Mouse (Mus musculus) forebrain, embryonic 13.5 days (tissue): ENCODE measurements at regions not wholly inside any gene's neighbourhood (a gene's known extent, or its start where the extent isn't known, plus 50 kb on each side); places are given as distances from the start of the nearest gene placed in this dataset.

Source experiments
- ATAC-seq: fragments of 200-750 bp; cut with Nextera tagmentation; 2 replicates; pipeline ENCODE4 v1.8.0; 2017
- H3K27ac ChIP-seq: fragments of 300-500 bp; sonication (generic); 2 replicates; pipeline ENCODE4 v1.5.1; 2015; ENCODE audit warnings: inconsistent platforms, mild to moderate bottlenecking, moderate library complexity
- H3K27me3 ChIP-seq: fragments of 300-500 bp; sonication (generic); 2 replicates; pipeline ENCODE4 v1.6.1; 2015; ENCODE audit warnings: mild to moderate bottlenecking, inconsistent platforms
- H3K36me3 ChIP-seq: fragments of 300-500 bp; sonication (generic); 2 replicates; pipeline ENCODE4 v1.6.1; 2015; ENCODE audit warnings: mild to moderate bottlenecking, inconsistent platforms; ENCODE audit not compliant: poor library complexity, severe bottlenecking
- H3K4me1 ChIP-seq: fragments of 300-500 bp; sonication (generic); 2 replicates; pipeline ENCODE4 v1.6.1; 2015; ENCODE audit warnings: inconsistent platforms
- H3K4me2 ChIP-seq: fragments of 300-500 bp; sonication (generic); 2 replicates; pipeline ENCODE4 v1.6.1; 2015; ENCODE audit warnings: inconsistent platforms, mild to moderate bottlenecking, moderate library complexity
- H3K4me3 ChIP-seq: fragments of 300-500 bp; sonication (generic); 2 replicates; pipeline ENCODE4 v1.5.1; 2015; ENCODE audit warnings: mild to moderate bottlenecking, inconsistent platforms
- H3K9ac ChIP-seq: fragments of 300-500 bp; sonication (generic); 2 replicates; pipeline ENCODE4 v1.6.1; 2015; ENCODE audit warnings: mild to moderate bottlenecking, inconsistent platforms
- H3K9me3 ChIP-seq: fragments of 300-500 bp; sonication (generic); replicated peaks from 2 replicates; pipeline ENCODE4 v1.6.1; 2016; ENCODE audit warnings: inconsistent platforms
- WGBS: fragments of 180-500 bp; shearing (Covaris S2); methylation state at CpG from one replicate; pipeline ENCODE4 v1.1.7; 2015; 5-methylcytosine and 5-hydroxymethylcytosine counted together

- Histone ChIP-seq H3K4me1 (peaks cover 9% of the 10 kb centered on the region), H3K9me3 (no peaks in the 10 kb centered on the region), H3K27ac (no peak overlapping the region), H3K9ac (no peak overlapping the region), H3K4me3 (no peak overlapping the region), H3K36me3 (no peaks in the 10 kb centered on the region), H3K27me3 (no peaks in the 10 kb centered on the region), H3K4me2 (no peak overlapping the region)
- no peak for ATAC-seq
- WGBS, result 88% methylated on average over 11 of the region's 11 CpGs
Measured at GRCm38 (mm10) chr13:101594511-101595175, 173.4 kb downstream of the Pik3r1 start.

DNA sequence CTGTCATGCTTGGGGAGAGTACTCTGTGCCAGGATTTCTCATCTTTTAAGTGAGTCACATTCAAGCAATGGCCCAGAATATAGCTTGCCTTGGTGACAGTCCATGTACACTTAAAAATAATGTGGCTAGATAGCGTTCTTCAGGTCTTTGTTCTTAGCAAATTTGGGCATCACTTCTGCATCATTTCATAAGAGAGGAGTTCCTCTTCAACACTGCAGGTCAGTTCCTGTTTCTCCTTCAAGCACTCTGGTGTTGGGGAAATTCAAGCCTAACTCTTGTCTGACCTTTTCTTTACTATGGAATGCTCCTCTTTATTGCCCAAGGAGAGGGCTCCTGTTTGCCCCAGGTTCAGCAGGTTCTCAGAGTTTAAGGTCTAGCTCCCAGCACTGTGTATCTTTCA lies 175.7 kb downstream of the Pik3r1 start:
- Histone ChIP-seq H3K36me3 (no peaks in the 10 kb centered on the region), H3K27ac (no peak overlapping the region), H3K9me3 (no peaks in the 10 kb centered on the region), H3K27me3 (no peaks in the 10 kb centered on the region), H3K4me2 (no peak overlapping the region), H3K4me3 (no peak overlapping the region), H3K9ac (no peak overlapping the region), H3K4me1 (peaks cover 3% of the 10 kb centered on the region)
- WGBS, result 83% methylated on average over 1 of the region's 1 CpGs
- ATAC-seq, result no peak

- no peaks in the 10 kb centered on the region for H3K27me3 ChIP-seq
- no peak overlapping the region for H3K4me2 ChIP-seq
- 79% methylated on average over 8 of the region's 8 CpGs for WGBS
- no peak for ATAC-seq
- H3K27ac ChIP-seq, result no peak overlapping the region
- no peak overlapping the region for H3K4me3 ChIP-seq
- no peaks in the 10 kb centered on the region for H3K9me3 ChIP-seq
- H3K9ac ChIP-seq, result no peak overlapping the region
- H3K36me3 ChIP-seq, result no peaks in the 10 kb centered on the region
- H3K4me1 ChIP-seq, result no peaks in the 10 kb centered on the region
Measured at GRCm38 (mm10) chr13:101588905-101589304, 179.1 kb downstream of the Pik3r1 start.

DNA sequence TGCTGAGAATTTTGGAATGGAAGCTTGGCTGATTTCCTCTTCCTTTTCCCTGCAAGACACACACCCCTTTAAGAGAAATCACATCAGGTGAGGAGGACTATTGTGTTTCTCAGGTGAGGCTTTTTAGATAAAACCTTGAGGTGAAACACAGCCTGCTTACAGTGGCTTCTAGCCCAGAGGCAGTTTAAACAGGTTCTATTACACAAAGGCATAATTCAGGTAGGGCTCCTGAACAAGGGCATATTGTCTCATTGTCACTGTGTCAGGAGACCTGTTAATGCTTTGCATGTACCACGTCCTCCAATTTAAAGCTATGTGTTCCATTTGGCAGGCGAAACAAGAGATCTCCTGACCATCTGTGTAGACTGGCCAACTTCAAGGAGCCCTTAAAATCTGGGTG lies 181.2 kb downstream of the Pik3r1 start:
- Histone ChIP-seq H3K9ac (no peak overlapping the region), H3K4me2 (no peak overlapping the region), H3K27me3 (no peaks in the 10 kb centered on the region), H3K27ac (no peak overlapping the region), H3K4me1 (no peaks in the 10 kb centered on the region), H3K9me3 (no peaks in the 10 kb centered on the region), H3K36me3 (no peaks in the 10 kb centered on the region), H3K4me3 (no peak overlapping the region)
- no peak for ATAC-seq
- WGBS, result 88% methylated on average over 2 of the region's 2 CpGs

DNA sequence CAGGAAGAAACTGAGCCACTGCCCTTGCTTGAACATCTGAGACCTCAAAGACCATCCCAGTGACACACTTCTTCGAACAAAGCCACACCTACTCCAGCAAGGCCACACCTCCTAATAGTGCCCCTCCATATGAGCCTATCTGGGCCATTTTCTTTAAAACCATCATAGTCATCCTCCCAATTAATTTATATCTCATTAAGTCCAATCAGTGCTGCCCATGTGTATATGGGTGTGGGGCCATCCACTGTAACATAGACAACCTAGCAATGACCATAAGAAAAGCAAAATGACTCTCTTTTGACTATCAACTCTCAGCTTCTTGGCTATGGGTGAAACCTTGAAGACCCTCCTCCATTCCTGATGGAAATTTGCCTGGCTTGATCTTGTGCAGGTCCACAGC lies 191.5 kb downstream of the Pik3r1 start:
- Histone ChIP-seq H3K9ac (no peak overlapping the region), H3K27me3 (no peaks in the 10 kb centered on the region), H3K4me2 (no peak overlapping the region), H3K4me3 (no peak overlapping the region), H3K4me1 (no peaks in the 10 kb centered on the region), H3K27ac (no peak overlapping the region), H3K9me3 (no peaks in the 10 kb centered on the region), H3K36me3 (no peaks in the 10 kb centered on the region)
- no peak for ATAC-seq
- 83% methylated on average over 1 of the region's 1 CpGs for WGBS

DNA sequence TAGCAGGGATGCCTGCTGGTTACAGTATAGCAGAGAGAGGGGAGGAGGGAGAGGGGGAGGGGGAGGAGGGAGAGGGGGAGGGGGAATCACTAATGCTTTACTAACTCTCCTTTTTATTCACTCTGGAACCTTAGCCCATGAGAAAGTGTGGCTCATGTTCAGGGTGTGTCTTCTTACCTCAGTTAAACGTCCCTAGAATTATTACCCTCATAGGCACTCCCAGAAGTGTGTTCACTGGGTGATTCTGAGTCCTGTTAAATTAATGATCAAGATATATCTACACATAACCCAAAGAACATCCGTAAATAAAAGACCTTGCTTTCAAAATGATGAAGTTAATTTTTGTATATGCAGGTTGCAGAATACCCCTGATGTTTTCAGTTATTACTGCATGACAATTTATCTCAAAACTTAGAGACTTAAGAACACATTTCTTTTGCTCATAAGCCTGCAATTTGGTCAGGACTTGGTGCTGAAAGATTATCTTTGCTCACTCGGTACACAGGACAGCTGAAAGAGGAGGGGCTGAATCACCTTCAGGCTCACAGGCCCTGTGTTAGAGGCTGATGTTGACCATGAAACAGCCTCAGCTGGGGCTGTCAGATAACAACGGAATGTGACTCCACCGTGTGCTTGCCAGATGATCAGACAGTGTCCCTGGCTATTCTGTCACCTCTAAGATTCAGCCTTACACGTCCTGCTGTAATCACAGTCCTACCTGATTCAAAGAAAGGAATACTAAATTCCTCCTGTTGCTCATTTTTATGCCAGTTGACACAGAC lies 195.0 kb downstream of the Pik3r1 start:
- Histone ChIP-seq H3K4me1 (0 out of 2 replicates have a peak, but pooled peaks cover 7% of the 10 kb centered on the region), H3K4me2 (no peak overlapping the region), H3K36me3 (no peaks in the 10 kb centered on the region), H3K9ac (no peak overlapping the region), H3K4me3 (no peak overlapping the region), H3K27ac (no peak overlapping the region), H3K9me3 (no peaks in the 10 kb centered on the region), H3K27me3 (no peaks in the 10 kb centered on the region)
- 83% methylated on average over 6 of the region's 6 CpGs for WGBS
- ATAC-seq, result no peak

DNA sequence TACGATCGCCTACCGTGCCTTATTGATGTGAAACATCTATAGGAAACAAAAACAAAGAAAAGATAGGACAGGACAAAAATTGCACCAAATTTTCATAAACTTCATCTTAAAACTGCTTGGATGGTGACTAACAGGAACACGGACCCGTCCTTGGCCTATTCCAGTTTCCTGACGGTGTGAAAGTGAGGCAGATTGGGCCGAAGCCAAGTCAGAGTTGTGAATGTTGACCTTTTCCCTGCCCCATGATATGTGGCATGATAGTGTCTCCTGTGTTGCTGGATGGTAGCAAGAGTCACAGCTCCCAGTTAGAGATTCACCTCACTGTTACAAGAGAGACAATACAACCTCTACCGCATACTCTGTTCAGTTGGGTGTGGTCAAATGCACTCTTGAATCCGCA lies 195.8 kb downstream of the Pik3r1 start:
- Histone ChIP-seq H3K27ac (no peak overlapping the region), H3K9ac (no peak overlapping the region), H3K9me3 (no peaks in the 10 kb centered on the region), H3K36me3 (no peaks in the 10 kb centered on the region), H3K4me1 (0 out of 2 replicates have a peak, but pooled peaks cover 7% of the 10 kb centered on the region), H3K4me3 (no peak overlapping the region), H3K27me3 (no peaks in the 10 kb centered on the region), H3K4me2 (no peak overlapping the region)
- 98% methylated on average over 9 of the region's 9 CpGs for WGBS
- ATAC-seq, result no peak

GRCm38 (mm10) chr13:101570034-101570433 lies 198.0 kb downstream of the Pik3r1 start:
- 50% methylated on average over 4 of the region's 4 CpGs for WGBS
- Histone ChIP-seq H3K9me3 (no peaks in the 10 kb centered on the region), H3K4me2 (no peak overlapping the region), H3K4me3 (no peak overlapping the region), H3K9ac (no peak overlapping the region), H3K27ac (no peak overlapping the region), H3K4me1 (0 out of 2 replicates have a peak, but pooled peaks cover 7% of the 10 kb centered on the region), H3K36me3 (no peaks in the 10 kb centered on the region), H3K27me3 (no peaks in the 10 kb centered on the region)
- ATAC-seq, result no peak

- H3K9me3 ChIP-seq, result no peaks in the 10 kb centered on the region
- H3K4me1 ChIP-seq, result 0 out of 2 replicates have a peak, but pooled peaks cover 7% of the 10 kb centered on the region
- H3K4me2 ChIP-seq, result no peak overlapping the region
- no peak overlapping the region for H3K4me3 ChIP-seq
- H3K9ac ChIP-seq, result no peak overlapping the region
- ATAC-seq, result 0 out of 2 replicates have a peak, but pooled peaks have one; percentile 36
- H3K36me3 ChIP-seq, result no peaks in the 10 kb centered on the region
- 56% methylated on average over 6 of the region's 6 CpGs for WGBS
- no peak overlapping the region for H3K27ac ChIP-seq
- H3K27me3 ChIP-seq, result no peaks in the 10 kb centered on the region
Measured at GRCm38 (mm10) chr13:101568985-101569631, 198.9 kb downstream of the Pik3r1 start.

DNA sequence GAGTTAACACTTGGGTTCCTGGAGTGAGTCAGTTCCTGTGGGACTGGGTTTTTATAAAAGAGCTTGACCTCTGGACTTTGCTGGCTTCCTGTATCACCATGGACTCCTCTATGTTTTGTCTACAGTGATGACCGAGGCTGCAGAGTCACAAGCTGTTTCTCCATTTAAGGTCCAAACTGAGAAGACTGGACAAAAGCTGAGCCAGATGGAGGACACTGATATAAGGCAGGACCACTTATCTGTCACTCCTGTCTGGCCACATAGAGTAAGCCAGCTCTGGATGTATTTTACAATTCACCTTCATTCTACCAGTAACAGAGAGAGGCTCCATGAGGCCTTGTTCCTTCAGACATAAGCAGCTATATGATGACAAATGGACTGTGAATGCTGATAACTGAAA lies 202.7 kb downstream of the Pik3r1 start:
- no peak overlapping the region for H3K4me3 ChIP-seq
- 0 out of 2 replicates have a peak, but pooled peaks cover 7% of the 10 kb centered on the region for H3K4me1 ChIP-seq
- no peak overlapping the region for H3K9ac ChIP-seq
- no peaks in the 10 kb centered on the region for H3K9me3 ChIP-seq
- H3K36me3 ChIP-seq, result no peaks in the 10 kb centered on the region
- 83% methylated on average over 1 of the region's 1 CpGs for WGBS
- no peak overlapping the region for H3K4me2 ChIP-seq
- H3K27ac ChIP-seq, result no peak overlapping the region
- H3K27me3 ChIP-seq, result no peaks in the 10 kb centered on the region
- no peak for ATAC-seq

- Histone ChIP-seq H3K4me2 (no peak overlapping the region), H3K4me3 (no peak overlapping the region), H3K9me3 (no peaks in the 10 kb centered on the region), H3K36me3 (no peaks in the 10 kb centered on the region), H3K27ac (no peak overlapping the region), H3K4me1 (no peaks in the 10 kb centered on the region), H3K9ac (no peak overlapping the region), H3K27me3 (no peaks in the 10 kb centered on the region)
- 92% methylated on average over 3 of the region's 3 CpGs for WGBS
- ATAC-seq, result no peak
Measured at GRCm38 (mm10) chr13:101555371-101555874, 212.6 kb downstream of the Pik3r1 start.

GRCm38 (mm10) chr13:101553131-101553549 lies 214.9 kb downstream of the Pik3r1 start:
- H3K27ac ChIP-seq, result no peak overlapping the region
- H3K4me1 ChIP-seq, result no peaks in the 10 kb centered on the region
- H3K36me3 ChIP-seq, result no peaks in the 10 kb centered on the region
- WGBS, result 65% methylated on average over 8 of the region's 8 CpGs
- no peak for ATAC-seq
- H3K9me3 ChIP-seq, result no peaks in the 10 kb centered on the region
- no peak overlapping the region for H3K4me2 ChIP-seq
- H3K9ac ChIP-seq, result no peak overlapping the region
- no peaks in the 10 kb centered on the region for H3K27me3 ChIP-seq
- no peak overlapping the region for H3K4me3 ChIP-seq
